Mouse (Mus musculus) NIH3T3 (cell line): ENCODE data around the gene Kdm4a.
A peak's percentile ranks its signal among the peaks of the same experiment; 100 is the strongest.

ENCODE experiments used
- DNase-seq: peaks from one replicate; pipeline ENCODE4 v3.0.0-alpha.2; 2012; ENCODE audit warnings: low read depth

Gene Kdm4a

DNA sequence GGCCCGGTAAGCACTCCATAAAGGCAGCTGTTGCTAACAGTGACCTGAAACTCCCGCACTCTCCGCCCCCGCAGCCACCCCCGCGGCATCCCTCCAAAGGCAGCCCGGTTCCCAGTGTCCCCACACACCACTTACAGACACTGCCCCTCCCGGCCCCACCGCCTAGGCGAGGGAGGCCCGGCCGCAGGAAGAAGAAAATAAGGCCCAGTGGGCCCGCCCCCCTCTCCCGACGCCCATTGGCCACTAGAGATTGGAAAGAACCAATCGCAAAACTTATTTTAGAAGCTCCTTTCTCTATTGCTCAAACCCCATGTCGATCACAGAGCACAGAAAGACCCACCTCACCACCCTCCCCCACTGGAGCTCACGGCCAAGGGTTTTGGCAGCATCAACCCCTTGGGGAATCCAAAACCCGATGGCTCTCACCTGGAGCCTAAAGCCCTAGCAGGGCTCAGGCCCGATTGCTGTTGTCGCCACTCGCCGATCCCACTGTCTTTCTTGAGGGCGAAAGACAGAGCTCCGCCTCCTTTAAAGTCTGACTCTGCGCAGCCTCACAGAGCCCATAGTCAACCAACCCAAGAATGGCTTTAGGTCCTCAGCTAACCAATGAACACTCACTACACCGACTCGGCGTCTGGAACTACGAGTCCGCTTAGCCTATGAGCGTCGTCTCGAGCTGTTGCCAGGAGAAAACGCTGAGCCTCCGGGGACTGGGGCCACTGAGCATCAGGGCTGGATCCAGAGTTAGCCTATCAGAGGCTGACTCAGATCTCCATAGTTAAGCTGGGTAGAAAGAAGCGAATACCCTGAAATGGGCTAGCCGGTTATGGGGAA, at the start of gene Kdm4a:
Gene Kdm4a, minus strand, starts transcription at position 577 of the 834 bp plus-strand sequence.
- peak; percentile 99 for DNase-seq

DNA sequence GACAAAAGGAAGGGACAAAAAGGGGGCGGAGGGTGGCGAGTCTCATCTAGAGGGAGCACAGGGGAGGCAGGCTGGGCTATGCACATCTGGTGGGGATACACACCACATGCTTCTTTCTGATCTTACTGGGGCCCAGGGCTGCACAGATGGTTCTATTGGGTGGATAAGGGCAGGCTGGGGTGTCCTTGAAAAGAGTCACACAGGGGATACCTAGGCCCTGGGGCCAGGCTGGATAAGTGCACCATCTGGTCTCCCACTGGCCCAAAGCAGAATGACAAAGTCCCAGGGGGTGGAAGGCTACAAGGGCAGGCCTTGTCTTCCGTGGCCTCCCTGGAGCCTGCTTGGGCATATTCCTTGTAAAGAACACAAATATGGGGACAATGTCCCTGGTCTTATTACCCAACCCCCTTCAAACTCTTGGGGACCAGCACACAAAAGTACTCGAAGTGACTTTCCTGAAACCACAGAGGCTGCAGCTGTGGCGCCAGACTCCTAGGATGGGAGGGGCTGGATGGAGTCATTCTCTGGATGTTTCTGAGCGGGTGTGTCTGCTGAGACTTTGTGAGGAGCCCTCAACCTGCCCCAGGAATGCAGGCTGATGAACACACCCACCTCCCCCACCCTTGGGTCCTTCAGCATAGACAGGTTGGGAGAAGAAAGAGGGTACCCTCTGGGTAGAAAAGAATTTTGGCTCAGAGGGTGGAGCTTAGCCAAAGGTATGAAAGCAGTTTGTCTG, 49.4 kb upstream of the Kdm4a start:
- DNase-seq = no peak

DNA sequence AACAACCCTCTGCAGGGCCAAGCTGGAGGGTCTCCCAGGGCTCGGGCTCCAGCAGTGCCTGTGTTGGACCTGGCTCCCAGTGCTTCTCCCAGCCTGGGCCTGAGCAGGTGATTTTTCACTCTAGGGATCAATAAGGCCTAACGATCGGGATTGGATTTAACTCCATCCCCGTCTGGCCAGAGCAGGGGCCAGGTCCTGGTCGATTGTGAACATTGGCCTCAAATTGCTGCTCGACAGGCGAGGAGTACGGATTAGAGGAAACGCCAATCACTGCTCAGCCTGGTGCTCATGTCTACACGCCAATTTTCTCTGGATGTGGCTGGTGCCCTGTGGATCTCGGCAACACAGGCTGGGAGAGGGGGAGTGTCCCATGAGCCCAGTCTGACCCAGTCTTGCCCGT, 47.6 kb upstream of the Kdm4a start:
- DNase-seq = no peak

DNA sequence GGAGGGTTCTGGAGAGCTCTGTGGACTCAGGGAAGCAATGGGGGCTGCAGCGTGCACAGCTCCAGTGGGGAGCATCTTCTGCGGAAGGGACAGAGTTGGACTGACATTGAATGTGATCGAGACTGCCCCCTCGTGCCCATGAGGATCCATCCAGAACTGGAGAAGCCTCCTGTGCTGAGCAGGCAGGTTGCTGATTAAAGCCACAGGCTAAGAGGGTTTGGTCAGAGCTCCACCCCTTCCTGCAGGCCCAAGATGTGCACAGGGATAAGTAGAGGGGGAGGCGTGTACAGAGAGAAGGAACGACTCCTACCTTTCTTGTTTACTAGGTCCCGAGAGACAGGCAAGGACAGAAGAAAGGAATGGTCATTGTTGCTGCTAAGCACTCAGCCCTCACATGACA, 41.4 kb upstream of the Kdm4a start:
- no peak for DNase-seq

DNA sequence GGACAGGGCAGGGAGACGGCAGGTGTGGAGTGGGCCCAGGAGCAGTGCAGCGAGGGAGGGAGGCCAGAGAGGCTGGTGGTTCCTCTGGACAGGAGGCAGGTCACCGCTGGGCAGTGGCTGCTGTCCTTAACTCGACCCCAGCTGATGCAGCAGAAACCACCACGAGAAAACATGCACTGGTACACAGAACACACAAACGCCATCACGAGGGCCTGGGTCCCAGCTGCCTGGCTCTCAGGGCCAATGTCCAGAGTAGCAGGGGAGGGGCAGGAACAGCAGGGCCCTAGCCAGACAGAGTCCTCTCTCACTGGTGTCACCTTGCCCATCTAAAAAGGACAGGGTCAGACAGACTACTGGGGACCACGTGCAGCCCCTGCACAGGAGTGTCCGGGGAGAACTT, 40.9 kb upstream of the Kdm4a start:
- DNase-seq = no peak

DNA sequence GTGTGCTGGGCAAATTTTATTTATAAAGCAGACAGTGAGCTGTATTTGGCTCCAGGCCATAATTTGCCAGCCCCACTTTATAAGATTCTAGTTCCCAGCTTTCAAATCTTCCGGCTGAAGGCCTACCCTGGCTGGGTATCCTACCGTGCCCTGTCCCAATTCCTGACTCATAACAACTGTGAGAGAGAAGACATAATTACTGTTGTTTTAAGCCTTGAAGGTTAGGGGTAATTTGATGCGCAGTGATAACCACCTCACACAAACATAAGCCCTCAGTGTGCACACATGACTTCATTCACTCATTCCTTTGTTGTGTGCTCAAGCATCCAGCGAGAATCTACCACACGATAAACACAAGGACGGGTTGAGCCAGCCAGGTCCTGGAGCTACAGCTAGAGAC, 39.6 kb upstream of the Kdm4a start:
- no peak for DNase-seq

DNA sequence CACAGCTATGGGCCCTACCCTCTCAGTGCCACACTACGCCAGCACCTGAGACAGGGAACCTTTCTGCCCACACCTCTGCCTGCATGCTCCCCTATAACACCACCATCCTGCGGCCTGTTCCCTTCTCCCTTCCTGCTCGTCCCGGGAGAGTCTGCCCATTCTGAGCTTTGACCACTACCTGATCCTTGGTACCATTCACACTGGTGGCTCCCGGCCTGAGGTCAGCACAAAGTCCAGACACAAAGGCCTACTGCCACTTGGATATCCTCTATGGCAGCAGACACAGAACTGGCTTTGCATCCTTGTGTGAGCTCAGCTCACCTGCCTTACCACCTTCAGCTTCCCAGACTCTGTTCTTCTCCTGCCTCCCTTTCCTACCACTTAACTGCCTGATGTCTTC, 38.7 kb upstream of the Kdm4a start:
- no peak for DNase-seq

DNA sequence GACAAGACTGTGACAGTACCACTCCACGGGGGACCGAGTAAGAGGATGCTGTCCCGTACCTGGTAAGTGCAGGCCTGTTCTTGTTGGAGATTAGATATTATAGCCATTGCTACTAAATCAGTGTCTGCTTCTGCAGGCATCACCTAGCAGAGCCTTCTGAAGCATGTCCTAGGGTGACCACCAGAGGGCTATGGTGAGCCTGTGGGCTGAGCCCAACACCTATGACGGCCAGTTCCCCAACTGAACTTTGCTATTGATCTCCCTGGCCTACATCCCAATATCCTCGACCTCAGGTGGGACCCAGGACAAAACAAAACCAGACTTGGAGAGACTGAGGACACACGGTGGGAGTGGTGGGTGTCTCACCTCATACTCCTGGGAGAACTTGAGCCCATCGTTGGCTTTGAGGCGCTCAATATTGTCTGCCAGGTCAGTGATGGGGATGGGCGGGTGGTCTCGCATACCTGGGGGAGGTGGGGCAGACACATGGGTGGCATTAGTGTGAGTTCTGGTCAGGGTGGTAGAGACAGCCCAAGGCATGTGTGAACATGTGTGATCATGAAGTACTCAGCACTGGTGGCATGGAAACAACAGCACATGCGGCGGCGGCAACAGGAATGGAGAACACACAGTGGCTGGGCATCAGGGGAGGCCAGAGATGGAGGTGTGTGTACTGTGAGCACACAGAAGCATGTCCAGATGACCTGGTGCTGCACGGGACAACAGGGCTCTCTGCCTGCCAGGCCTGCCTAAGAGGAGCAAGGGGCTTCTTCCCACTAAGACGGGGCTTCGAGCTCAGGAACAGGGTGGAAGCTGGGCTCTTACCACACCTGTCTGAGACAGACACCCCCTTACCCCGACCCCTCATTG, 37.1 kb upstream of the Kdm4a start:
- DNase-seq = peak; percentile 80

DNA sequence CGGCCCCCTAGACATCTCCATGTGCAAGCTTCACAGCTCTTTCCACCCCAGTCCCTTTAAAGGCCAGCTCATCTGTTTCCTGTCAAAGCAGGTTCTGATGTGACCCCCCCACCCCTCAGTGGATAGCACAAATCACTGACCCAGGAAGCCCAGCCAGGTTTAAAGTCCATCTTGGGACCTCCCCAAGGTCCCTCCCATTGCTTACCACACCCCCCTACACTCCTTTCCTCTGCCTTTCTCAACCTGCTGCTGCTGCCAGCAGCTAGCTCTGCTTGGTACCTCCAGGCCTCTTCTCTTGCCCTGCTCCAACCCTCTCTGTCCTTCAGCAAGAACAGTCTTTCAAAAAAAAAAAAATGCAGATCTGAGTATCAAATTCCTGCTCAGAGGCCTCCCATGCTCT, 35.0 kb upstream of the Kdm4a start:
- DNase-seq = peak; percentile 22

DNA sequence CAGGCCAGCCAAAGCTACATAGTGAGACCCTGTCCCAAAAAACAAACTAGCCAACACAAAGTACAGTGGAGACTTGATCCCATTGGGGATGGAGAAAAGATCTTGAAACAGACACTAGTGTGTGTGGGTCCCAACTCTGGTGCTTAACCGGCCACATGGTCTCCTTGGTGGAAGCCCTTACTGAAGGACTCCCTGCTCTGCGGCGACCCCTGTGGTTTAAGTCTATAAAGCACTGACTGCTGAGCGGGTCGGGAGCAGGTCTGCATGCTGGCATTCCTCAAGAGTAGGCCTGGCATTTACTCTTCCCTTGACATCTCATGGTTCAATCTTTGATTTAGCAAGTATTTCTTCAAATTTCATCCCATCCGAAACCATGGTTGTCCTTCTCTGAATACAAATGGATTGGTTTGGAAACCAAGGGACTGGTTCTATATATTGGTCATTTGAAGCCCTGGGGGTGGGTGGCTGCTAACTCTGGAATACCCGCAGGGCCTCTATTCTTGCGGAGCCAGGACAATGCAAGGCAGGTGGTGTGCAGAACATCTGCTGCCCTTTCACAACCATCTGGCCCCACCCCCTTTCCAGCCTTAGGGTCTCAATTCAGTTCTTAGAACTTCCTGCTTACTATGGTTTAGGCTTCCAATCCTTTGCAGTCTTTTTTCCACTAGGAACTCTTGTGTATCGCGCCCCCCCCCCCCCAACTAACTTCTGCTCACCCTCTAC, 27.2 kb upstream of the Kdm4a start:
- peak; percentile 26 for DNase-seq

DNA sequence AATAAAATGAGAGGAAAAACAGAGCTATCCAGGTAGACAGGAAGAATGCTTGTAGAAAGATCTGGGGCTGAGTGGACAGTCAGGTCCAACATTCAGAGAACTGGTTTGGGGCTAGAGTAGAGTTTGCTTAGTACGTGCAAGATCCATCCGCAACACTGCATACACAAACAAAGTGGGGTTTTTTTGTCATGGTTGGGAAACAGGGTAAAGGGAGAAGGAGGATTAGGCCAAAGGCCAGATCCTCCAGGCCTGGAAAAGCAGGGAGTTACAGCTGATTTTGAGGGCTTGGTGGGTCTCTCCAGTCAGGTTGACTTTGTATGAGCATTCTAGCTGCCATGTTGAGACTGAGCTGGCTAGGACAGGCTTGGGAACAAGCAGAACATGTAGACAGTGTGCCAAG, 26.1 kb upstream of the Kdm4a start:
- no peak for DNase-seq

DNA sequence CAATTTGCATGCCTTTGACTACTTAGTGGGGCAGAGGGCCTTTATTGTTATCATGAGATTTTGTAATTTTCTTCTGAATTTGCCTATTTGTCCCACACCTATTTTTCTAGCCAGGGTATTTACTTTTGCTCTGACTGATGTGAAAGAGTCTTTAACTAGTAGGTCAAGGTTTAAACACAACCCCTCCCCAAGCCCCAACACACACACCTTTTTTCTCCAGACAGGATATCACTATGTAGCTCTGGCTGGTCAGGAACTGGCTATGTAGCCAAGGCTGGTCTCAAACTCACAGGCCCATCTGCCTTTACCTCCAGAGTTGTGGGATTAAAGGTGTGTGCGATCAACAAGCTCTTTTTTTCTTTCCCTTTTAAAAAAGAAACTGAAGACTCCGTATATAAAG, 19.2 kb upstream of the Kdm4a start:
- no peak for DNase-seq

DNA sequence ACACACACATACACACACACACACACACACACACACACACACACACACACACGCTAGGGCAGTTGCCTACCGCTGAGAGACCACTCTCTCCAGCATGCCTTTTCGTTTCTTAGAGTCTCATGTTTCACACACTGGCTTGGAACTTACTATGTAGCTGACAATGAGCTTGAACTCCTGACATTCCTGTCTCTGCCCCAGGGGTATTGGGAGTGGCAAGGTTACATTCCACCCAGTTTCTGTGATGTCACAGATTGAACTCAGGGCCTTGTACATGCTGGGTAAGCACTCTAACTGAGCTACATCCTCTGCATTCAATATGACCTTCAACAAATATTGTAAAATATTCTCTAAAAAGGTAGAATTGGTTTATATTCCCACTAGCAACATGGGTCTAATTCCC, 18.8 kb upstream of the Kdm4a start:
- peak; percentile 43 for DNase-seq

DNA sequence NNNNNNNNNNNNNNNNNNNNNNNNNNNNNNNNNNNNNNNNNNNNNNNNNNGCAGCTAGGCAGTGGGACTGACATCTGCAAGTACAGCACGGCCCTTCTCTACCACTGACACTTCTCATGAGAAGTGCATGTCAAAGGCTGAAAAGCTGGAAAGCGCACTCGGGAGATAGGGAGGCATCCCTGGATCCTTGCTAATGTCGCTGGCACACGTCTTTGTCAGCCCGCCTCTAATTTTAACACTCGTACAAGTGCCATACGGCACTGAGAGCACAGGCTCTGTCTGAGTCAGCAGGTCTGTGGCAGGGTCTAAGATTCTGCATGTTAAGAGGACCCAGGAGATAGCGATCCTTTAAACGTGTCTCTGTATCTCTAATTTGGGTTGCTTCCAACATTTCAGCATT, 16.3 kb upstream of the Kdm4a start:
- DNase-seq = no peak

DNA sequence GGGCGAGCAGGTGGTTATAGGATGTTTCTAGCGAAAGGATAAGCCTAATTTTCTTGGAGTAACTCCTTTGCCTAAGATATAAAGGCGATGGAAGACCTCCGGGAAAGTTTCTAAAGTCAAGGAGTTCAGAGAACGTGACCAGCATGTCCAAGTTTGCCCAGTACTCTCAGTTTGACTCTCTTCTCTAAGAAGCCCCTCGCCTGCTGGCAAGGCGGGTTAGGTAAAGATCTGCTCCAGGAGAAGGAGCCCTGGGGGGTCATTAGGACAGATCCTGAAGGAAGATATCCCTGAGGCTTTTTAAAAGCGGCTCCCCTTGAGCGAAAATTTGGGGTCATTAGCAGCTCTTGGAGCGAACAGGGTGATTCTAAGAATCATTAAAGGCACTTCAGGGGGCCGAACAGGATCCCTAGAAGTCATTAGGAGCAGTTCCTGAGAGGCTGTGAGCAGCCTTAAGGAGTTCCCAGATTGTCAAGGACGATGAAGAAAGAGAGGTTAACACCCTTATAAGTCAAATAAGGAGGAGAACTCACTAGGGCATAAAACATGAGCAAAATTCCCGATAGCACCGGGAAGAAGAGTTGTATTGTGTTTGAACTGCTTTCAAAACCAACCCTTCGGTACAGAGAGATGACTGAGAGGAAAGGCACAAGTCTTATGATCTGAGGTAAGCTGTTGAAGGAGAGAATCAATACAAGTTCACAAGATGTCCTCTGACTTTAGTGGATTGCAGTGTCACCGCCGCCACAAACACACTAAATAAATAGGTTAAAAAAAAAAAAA, 648 bp upstream of the Kdm4a start:
- DNase-seq = peak; percentile 42

DNA sequence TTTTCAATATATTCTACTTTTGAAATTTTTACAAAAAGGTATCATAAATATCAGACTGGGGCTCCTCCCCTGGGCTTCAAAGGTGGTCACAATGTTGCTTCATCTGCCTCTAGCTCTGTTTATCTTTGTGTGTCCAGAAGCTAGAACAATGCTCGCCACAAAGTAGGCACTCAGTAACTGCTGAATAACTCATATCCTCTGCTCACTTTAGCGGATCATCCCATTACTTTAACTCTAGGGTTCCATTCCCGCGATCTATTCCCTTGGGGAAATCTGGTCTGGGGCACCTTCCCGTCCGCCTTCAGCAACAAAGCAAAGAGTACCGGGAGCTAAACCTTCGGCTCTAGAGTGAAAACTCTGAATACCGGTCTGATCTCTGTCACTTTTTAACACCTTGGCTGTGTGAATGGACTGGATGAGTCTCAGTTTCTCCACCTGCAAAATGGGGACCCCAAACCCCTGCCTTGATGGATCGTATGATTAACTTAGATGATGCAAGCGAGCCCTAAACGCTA, 834 bp downstream of the Kdm4a start:
- no peak for DNase-seq

DNA sequence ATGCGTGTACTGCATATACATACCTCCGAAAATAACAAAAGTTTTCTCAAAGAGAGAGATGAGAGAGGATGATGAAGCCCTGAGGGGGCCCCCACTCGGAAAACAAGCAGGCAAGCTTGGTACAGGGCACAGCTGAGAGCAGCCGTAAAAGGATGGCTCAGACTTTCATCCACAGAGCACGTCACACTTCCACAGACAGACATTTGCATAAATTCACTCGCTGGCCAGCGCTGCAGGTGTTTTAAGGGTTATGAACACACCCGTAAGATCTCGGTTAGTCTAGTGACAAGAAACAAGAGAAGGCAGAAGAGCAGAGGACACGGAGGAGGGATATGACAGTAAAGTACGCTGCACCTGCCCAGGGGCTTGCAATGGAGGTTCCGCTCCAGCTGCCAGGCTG, 7.4 kb downstream of the Kdm4a start:
- DNase-seq = no peak

DNA sequence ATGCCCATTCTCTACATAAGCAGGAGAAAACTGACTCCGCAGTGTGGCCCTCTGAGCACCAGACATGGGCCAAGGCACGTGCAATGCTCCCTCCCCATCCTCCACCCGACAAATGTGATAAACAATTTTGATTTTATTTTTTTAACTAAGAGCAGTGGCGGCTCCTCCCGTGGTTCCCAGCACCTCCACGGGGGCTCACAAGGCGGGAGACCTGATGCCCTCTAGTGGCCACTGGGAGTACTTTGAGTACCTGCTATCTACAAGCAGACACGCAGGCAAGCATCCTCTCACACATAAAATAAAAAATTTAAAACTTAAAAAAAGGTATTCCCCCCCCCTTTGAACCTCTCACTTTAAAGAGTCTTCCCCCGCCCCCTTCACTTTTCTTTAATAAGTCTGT, 8.8 kb downstream of the Kdm4a start:
- DNase-seq = peak; percentile 40

DNA sequence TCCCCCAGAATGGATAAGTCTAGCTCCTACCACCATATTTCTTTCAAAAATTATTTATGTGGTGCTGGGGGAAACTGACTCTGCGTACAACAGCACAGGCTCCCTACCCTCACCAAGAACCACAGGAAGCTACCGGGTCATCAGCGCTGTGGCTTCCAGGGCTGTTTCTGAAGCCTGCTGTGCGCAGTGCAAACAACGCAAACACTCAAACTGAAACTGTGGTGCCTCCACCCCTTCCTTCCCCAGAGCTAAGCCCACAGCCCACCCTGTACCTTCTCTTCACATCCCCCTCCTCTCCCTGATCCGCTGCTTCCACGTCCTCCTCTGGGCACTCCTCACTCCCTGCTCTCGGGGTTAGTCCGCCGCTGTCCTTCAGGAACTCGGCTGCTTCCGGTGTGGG, 17.7 kb downstream of the Kdm4a start:
- DNase-seq = no peak

DNA sequence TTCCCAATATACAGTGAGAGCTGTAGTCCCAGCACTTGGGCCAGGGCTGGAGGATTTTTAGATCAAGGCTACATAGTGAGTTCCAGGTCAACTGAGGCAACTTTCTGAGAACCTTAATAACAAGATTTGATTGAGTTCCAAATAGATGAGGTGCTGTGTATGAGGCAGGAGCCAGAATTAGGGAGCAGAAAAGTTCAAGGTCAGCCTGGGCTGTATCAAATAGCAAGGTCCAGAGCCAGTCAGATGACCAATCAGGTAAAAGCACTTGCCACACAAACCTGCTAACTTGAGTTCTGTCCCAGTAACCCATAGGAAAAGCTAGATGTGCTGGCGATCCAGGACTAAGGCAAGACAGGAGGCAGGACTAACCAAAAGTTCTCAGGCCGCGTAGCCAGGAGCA, 22.2 kb downstream of the Kdm4a start:
- no peak for DNase-seq

DNA sequence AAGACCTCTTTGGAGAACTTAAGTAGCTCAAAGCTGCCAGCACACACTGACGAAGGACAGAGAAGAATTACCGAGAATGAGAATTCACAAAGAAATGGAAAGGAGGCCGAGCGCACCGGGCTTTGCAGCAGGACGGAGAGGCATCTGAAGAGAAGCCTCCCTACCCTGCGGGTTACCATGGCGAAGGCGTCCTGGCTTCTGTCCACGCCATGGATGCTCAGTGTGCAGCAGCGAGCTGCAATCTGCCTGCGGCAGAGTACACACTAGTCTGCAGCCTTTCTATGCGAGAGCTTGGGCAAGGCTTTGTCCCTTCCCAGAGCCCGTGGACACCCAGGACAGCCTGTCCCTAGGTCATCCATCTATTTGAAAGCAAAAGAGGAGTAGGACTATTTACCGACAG, 23.3 kb downstream of the Kdm4a start:
- DNase-seq = no peak
